Mouse (Mus musculus) hindbrain, embryonic 15.5 days (tissue): ENCODE data around the gene Map2k5. TPM values are rescaled to one million over a fixed set of nuclear protein-coding genes. Genes with fewer than 3 reads are reported as not detected.

Experiments used
- ATAC-seq: fragments of 200-750 bp; cut with Nextera tagmentation; 2 replicates; pipeline ENCODE4 v1.8.0; 2017; ENCODE audit warnings: low read depth, moderate number of reproducible peaks, moderate TSS enrichment; ENCODE audit not compliant: low FRiP score
- H3K27ac ChIP-seq: fragments of 300-500 bp; sonication (generic); replicated peaks from 2 replicates; pipeline ENCODE4 v1.5.1; 2015; ENCODE audit warnings: mild to moderate bottlenecking, inconsistent platforms
- H3K27me3 ChIP-seq: fragments of 300-500 bp; sonication (generic); 2 replicates; pipeline ENCODE4 v1.6.1; 2015; ENCODE audit warnings: control low read depth, inconsistent platforms
- H3K36me3 ChIP-seq: fragments of 300-500 bp; sonication (generic); 2 replicates; pipeline ENCODE4 v1.6.1; 2015; ENCODE audit warnings: control low read depth, inconsistent platforms
- H3K4me1 ChIP-seq: fragments of 300-500 bp; sonication (generic); replicated peaks from 2 replicates; pipeline ENCODE4 v1.6.1; 2015; ENCODE audit warnings: control low read depth, inconsistent platforms
- H3K4me2 ChIP-seq: fragments of 300-500 bp; sonication (generic); 2 replicates; pipeline ENCODE4 v1.6.1; 2015; ENCODE audit warnings: moderate library complexity, mild to moderate bottlenecking, inconsistent platforms
- H3K4me3 ChIP-seq: fragments of 300-500 bp; sonication (generic); 2 replicates; pipeline ENCODE4 v1.5.1; 2015; ENCODE audit warnings: mild to moderate bottlenecking, inconsistent platforms
- H3K9ac ChIP-seq: fragments of 300-500 bp; sonication (generic); 2 replicates; pipeline ENCODE4 v1.6.1; 2015; ENCODE audit warnings: inconsistent platforms
- H3K9me3 ChIP-seq: fragments of 300-500 bp; sonication (generic); 2 replicates; pipeline ENCODE4 v1.6.1; 2016; ENCODE audit warnings: control low read depth, inconsistent platforms
- WGBS: fragments of 180-500 bp; shearing (Covaris S2); methylation state at CpG from one replicate; pipeline ENCODE4 v1.1.7; 2015; 5-methylcytosine and 5-hydroxymethylcytosine counted together
- polyA plus RNA-seq: library from polyadenylated mRNA; unstranded; fragments of >200 nt; fragmentation: Nextera tagmentation; extraction: Ambion mirVana; gene quantifications from 2 replicates; pipeline ENCODE4 v1.2.1, GENCODE M21; 2015

Gene Map2k5
- polyA plus RNA-seq, 1 experiment from 2014 or later: 35.1 TPM

DNA sequence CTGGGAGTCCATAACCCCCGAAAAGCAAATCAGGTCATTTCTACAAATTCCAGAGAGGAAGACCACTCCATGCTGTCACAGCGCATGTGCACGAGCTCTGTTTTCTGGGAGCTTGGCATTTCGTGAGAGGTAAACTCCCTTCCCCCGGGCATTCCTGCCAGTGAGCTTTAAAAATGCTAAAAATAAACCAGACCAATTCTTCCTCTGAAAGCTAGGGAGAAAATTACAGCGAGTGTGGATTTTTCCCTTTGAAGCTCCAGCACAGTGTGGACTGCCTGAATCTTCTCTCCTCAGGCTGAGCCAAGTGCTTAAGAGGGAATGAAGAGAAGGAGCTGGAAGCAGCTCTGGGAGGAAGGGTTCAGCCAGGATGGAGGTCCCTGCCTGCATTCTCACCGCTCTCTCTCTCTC is 82.1 kb downstream of the Map2k5 start:
- no peak overlapping the region for H3K9ac ChIP-seq
- H3K4me1 ChIP-seq: peaks cover 18% of the 10 kb centered on the region
- H3K4me2 ChIP-seq: peak overlapping the region; percentile 27
- peak overlapping the region; percentile 63 for H3K27ac ChIP-seq
- no peaks in the 10 kb centered on the region for H3K27me3 ChIP-seq
- no peaks in the 10 kb centered on the region for H3K9me3 ChIP-seq
- ATAC-seq: 0 out of 2 replicates have a peak, but pooled peaks have one; percentile 38
- H3K4me3 ChIP-seq: no peak overlapping the region
- H3K36me3 ChIP-seq: no peaks in the 10 kb centered on the region
- WGBS: 56% methylated on average over 7 of the region's 7 CpGs

GRCm38 (mm10) chr9:63294846-63295245 is 82.9 kb downstream of the Map2k5 start:
- no peaks in the 10 kb centered on the region for H3K9me3 ChIP-seq
- peaks cover 18% of the 10 kb centered on the region for H3K4me1 ChIP-seq
- 79% methylated on average over 6 of the region's 6 CpGs for WGBS
- H3K9ac ChIP-seq: no peak overlapping the region
- ATAC-seq: no peak
- H3K36me3 ChIP-seq: no peaks in the 10 kb centered on the region
- no peaks in the 10 kb centered on the region for H3K27me3 ChIP-seq
- no peak overlapping the region for H3K4me2 ChIP-seq
- no peak overlapping the region for H3K27ac ChIP-seq
- no peak overlapping the region for H3K4me3 ChIP-seq

- Histone ChIP-seq H3K9me3 (no peaks in the 10 kb centered on the region), H3K4me2 (no peak overlapping the region), H3K27ac (no peak overlapping the region), H3K9ac (no peak overlapping the region), H3K4me3 (no peak overlapping the region), H3K27me3 (no peaks in the 10 kb centered on the region), H3K4me1 (peaks cover 18% of the 10 kb centered on the region), H3K36me3 (no peaks in the 10 kb centered on the region)
- 49% methylated on average over 13 of the region's 13 CpGs for WGBS
- no peak for ATAC-seq
Measured at GRCm38 (mm10) chr9:63293781-63294480, 83.8 kb downstream of the Map2k5 start.

- 85% methylated on average over 4 of the region's 4 CpGs for WGBS
- H3K4me2 ChIP-seq: no peak overlapping the region
- no peak overlapping the region for H3K27ac ChIP-seq
- H3K36me3 ChIP-seq: no peaks in the 10 kb centered on the region
- peaks cover 13% of the 10 kb centered on the region for H3K4me1 ChIP-seq
- no peaks in the 10 kb centered on the region for H3K9me3 ChIP-seq
- no peak overlapping the region for H3K9ac ChIP-seq
- H3K4me3 ChIP-seq: no peak overlapping the region
- no peaks in the 10 kb centered on the region for H3K27me3 ChIP-seq
- ATAC-seq: no peak
Measured at GRCm38 (mm10) chr9:63288676-63289075, 89.0 kb downstream of the Map2k5 start.

DNA sequence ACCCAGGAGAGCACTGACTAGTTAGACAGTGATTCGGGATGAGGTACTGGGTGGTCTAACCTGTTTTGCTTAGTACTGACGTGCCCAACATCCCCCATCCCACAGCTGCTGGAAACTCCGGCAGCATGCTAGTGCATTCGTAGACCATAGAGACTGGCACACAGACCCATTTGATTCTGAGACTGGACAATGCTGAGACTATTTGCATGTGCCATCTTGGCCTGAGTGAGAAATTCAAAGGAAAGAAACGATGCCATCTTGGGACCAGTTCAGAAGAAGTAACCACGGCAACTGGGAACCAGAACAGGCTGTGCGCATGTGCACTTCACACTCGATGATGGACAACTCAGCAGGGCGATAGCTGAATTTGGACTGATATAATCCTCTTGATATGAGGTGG is 93.3 kb downstream of the Map2k5 start:
- H3K9ac ChIP-seq: no peak overlapping the region
- no peak for ATAC-seq
- WGBS: 57% methylated on average over 9 of the region's 9 CpGs

DNA sequence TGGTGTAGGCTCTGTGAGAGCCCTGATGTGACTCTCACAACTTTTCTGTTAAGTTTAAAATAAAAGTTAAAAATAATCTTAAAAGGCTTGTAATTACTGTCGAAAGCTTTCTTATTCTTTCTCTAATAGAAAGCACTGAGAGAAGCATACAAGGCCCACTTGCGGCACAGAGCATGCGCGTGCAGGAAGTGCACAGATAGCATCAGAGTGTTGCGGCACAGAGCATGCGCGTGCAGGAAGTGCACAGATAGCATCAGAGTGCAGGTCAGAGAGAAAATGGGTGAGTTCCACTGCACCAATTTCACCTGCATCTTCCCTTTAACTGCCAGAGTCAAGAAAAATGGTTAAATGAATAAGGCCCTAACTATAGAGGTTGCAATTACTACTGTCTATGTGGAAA is 95.7 kb downstream of the Map2k5 start:
- no peaks in the 10 kb centered on the region for H3K36me3 ChIP-seq
- peaks cover 13% of the 10 kb centered on the region for H3K4me1 ChIP-seq
- H3K9me3 ChIP-seq: no peaks in the 10 kb centered on the region
- ATAC-seq: no peak
- WGBS: 97% methylated on average over 7 of the region's 7 CpGs
- H3K27ac ChIP-seq: no peak overlapping the region
- H3K4me2 ChIP-seq: no peak overlapping the region
- H3K27me3 ChIP-seq: no peaks in the 10 kb centered on the region
- H3K4me3 ChIP-seq: no peak overlapping the region
- H3K9ac ChIP-seq: no peak overlapping the region

More for the DNA sequence above, 93.3 kb downstream of the Map2k5 start:
- Histone ChIP-seq H3K27me3 (no peaks in the 10 kb centered on the region), H3K4me2 (no peak overlapping the region), H3K9me3 (no peaks in the 10 kb centered on the region), H3K36me3 (no peaks in the 10 kb centered on the region), H3K4me1 (peaks cover 13% of the 10 kb centered on the region), H3K27ac (no peak overlapping the region), H3K4me3 (no peak overlapping the region)

DNA sequence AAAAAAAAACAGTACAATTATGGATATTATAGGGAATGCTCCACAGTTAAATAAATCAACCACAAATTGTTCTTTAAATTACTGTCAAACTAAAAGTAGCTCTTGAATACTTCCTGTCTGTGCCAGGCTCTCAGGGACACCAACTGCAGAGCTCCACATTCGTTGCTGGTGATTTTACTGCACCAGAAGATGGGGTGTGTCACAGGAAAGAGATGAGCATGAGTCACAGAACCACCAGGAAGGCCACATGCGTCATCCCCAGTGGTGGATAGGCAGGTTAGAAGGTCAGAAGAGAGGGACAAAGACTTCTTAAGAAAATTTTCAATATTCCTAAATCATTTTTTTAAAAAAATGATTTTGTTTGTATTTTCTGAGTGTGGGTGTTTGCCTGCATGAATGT is 96.6 kb downstream of the Map2k5 start:
- Histone ChIP-seq H3K36me3 (no peaks in the 10 kb centered on the region), H3K4me2 (no peak overlapping the region), H3K9me3 (no peaks in the 10 kb centered on the region), H3K27ac (no peak overlapping the region), H3K4me3 (no peak overlapping the region), H3K27me3 (no peaks in the 10 kb centered on the region), H3K9ac (no peak overlapping the region), H3K4me1 (peaks cover 13% of the 10 kb centered on the region)
- 91% methylated on average over 2 of the region's 2 CpGs for WGBS
- no peak for ATAC-seq

- Histone ChIP-seq H3K9me3 (no peaks in the 10 kb centered on the region), H3K27ac (no peak overlapping the region), H3K4me1 (no peaks in the 10 kb centered on the region), H3K27me3 (no peaks in the 10 kb centered on the region), H3K36me3 (no peaks in the 10 kb centered on the region), H3K4me2 (no peak overlapping the region), H3K4me3 (no peak overlapping the region), H3K9ac (no peak overlapping the region)
- 90% methylated on average over 6 of the region's 6 CpGs for WGBS
- no peak for ATAC-seq
Measured at GRCm38 (mm10) chr9:63273781-63274180, 103.9 kb downstream of the Map2k5 start.

GRCm38 (mm10) chr9:63269839-63270238 is 107.9 kb downstream of the Map2k5 start:
- Histone ChIP-seq H3K9me3 (no peaks in the 10 kb centered on the region), H3K27ac (no peak overlapping the region), H3K4me1 (no peaks in the 10 kb centered on the region), H3K36me3 (no peaks in the 10 kb centered on the region), H3K9ac (no peak overlapping the region), H3K4me3 (no peak overlapping the region), H3K27me3 (no peaks in the 10 kb centered on the region), H3K4me2 (no peak overlapping the region)
- WGBS: 37% methylated on average over 3 of the region's 3 CpGs
- no peak for ATAC-seq

- H3K4me2 ChIP-seq: no peak overlapping the region
- H3K4me3 ChIP-seq: no peak overlapping the region
- 80% methylated on average over 1 of the region's 1 CpGs for WGBS
- H3K9ac ChIP-seq: no peak overlapping the region
- no peak overlapping the region for H3K27ac ChIP-seq
- H3K4me1 ChIP-seq: 0 out of 2 replicates have a peak, but pooled peaks cover 10% of the 10 kb centered on the region
- no peaks in the 10 kb centered on the region for H3K27me3 ChIP-seq
- no peak for ATAC-seq
- H3K9me3 ChIP-seq: no peaks in the 10 kb centered on the region
- no peaks in the 10 kb centered on the region for H3K36me3 ChIP-seq
Measured at GRCm38 (mm10) chr9:63263188-63263587, 114.5 kb downstream of the Map2k5 start.

DNA sequence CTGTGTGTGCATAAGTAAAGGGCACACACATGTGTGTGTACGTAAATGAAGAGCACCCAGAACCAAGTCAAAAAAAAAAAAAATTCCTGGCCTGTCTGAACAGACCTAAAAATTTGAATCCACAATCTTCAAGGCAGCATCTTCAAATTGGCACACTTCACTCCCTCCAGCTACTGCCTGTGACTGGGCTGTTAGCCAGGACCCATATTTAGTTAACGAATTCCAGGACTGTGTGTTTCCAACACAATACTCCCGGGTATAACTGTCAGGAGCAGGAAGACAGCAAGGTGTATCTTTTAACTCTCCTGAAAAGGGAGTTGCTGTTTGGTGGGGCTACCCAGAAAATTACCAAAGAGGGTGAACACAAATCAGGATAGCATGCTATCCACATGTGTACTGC is 118.9 kb downstream of the Map2k5 start:
- Histone ChIP-seq H3K36me3 (no peaks in the 10 kb centered on the region), H3K27me3 (no peaks in the 10 kb centered on the region), H3K4me1 (0 out of 2 replicates have a peak, but pooled peaks cover 10% of the 10 kb centered on the region), H3K9me3 (no peaks in the 10 kb centered on the region), H3K4me3 (no peak overlapping the region), H3K27ac (no peak overlapping the region), H3K9ac (no peak overlapping the region), H3K4me2 (no peak overlapping the region)
- ATAC-seq: no peak
- 56% methylated on average over 3 of the region's 3 CpGs for WGBS

- Histone ChIP-seq H3K27me3 (no peaks in the 10 kb centered on the region), H3K4me3 (no peak overlapping the region), H3K9ac (no peak overlapping the region), H3K4me1 (0 out of 2 replicates have a peak, but pooled peaks cover 10% of the 10 kb centered on the region), H3K27ac (no peak overlapping the region), H3K36me3 (no peaks in the 10 kb centered on the region), H3K4me2 (no peak overlapping the region), H3K9me3 (no peaks in the 10 kb centered on the region)
- 51% methylated on average over 4 of the region's 4 CpGs for WGBS
- no peak for ATAC-seq
Measured at GRCm38 (mm10) chr9:63257739-63258138, 120.0 kb downstream of the Map2k5 start.
